Mouse (Mus musculus) embryonic fibroblast, embryonic 13.5 days (primary cell): ENCODE results near the gene Irf2bpl.

Experiments
- CTCF ChIP-seq: IDR thresholded peaks from 2 replicates; pipeline ENCODE4 v1.5.1; 2011; ENCODE audit warnings: mild to moderate bottlenecking, control low read depth, low read length, moderate library complexity, borderline replicate concordance; ENCODE audit not compliant: insufficient read depth
- POLR2A ChIP-seq: IDR thresholded peaks from 2 replicates; pipeline ENCODE4 v1.6.1; 2011; ENCODE audit warnings: low read depth, mild to moderate bottlenecking, control low read depth, low read length, moderate library complexity

DNA sequence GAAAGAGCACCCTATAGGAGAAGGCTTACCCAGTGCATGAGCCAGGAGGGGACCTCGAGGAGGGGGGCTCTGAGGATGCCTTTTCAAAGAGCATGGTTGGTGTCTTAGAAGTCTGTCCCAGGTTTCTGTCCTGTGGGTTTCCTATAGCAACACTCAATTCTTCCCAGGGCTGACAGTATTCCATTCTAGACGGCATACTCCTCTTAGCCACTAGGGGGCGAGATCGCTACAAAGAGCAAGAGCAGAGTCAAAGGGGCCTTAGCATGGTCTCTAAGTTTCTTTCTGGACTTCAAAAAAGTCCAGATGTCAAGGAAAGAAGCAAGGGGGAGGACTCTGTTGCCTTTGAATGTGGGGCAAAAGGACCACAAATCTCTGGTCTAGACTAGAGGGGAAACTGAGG, 20.6 kb upstream of the Irf2bpl start:
- TF ChIP-seq CTCF: no peak
- no peak for TF ChIP-seq POLR2A
